In genomic region chr9:29462970-29463593, GRCm38 (mm10) we compare ENCODE assay signal across 21 mouse cellular contexts.
DNase-seq lines count a peak whose midpoint lies in the region; ATAC-seq and TF ChIP-seq lines count a peak whose summit lies in the region.
"Had no signal": no experiment of that assay in that cellular context is flagged by ENCODE, and none has a peak within 500 bp of the region (broad histone marks: within the 10 kb centered on the region; RNA-seq: fewer than 3 reads in every experiment).

No protein-coding gene starts in this region.

- H3K4me3 ChIP-seq in lung, embryonic 14.5 days (ENCODE audit: low read depth, low read length): no peak overlapping the region
- H3K4me3 ChIP-seq in lung, adult 2 months (replicated peaks; ENCODE audit: extremely low read depth, low read depth, low read length): no peak overlapping the region
- no peak overlapping the region for H3K4me3 ChIP-seq in hindbrain, postnatal 0 days (ENCODE audit: low read length)
- H3K4me3 ChIP-seq in left cerebral cortex, adult 2 months: no peak overlapping the region
- H3K4me3 ChIP-seq: embryonic facial prominence, embryonic 13.5 days; layer of hippocampus, adult 2 months; liver, embryonic 13.5 days; neural tube, embryonic 12.5 days had no signal

- no peak for TF ChIP-seq POLR2A in lung, adult 2 months (IDR thresholded peaks at IDR 0.05; ENCODE audit: borderline replicate concordance, extremely low read depth, low read depth, low read length)

- no peak overlapping the region for H3K4me2 ChIP-seq in lung, embryonic 14.5 days
- H3K4me2 ChIP-seq in hindbrain, postnatal 0 days (ENCODE audit: low read depth, low read length): no peak overlapping the region
- H3K4me2 ChIP-seq: embryonic facial prominence, embryonic 13.5 days; liver, embryonic 13.5 days; midbrain, embryonic 11.5 days; neural tube, embryonic 12.5 days had no signal

- DNase-seq in cerebellum, postnatal 14 days: peak; percentile 55 to 57
- DNase-seq in cerebellum, postnatal 36 days: no peak
- DNase-seq in lung, embryonic 14.5 days: peak; percentile 3
- DNase-seq in lung, adult 2 months: no peak
- peak; percentile 5 for DNase-seq in lung, postnatal 25 days (ENCODE audit: low spot score)
- no peak for DNase-seq in kidney, adult 8-10 months
- no peak for DNase-seq in hindbrain, postnatal 0 days (ENCODE audit: low spot score)
- no peak for DNase-seq in left cerebral cortex, adult 2 months (ENCODE audit: extremely low spot score in 1 of 2, low spot score in 2 of 2)
- DNase-seq: adrenal gland, postnatal 25 days; cerebellum, adult 8-10 months; kidney, adult 18-20 months; kidney, postnatal 14 days; liver, embryonic 13.5 days; thymus, postnatal 4 days had no signal

- intact Hi-C loops in left cerebral cortex, adult 2 months (cut with DNase I): no loop called here

- H3K27me3 ChIP-seq in lung, embryonic 14.5 days (ENCODE audit: insufficient read depth, low read length): no peaks in the 10 kb centered on the region
- no peaks in the 10 kb centered on the region for H3K27me3 ChIP-seq in hindbrain, postnatal 0 days (ENCODE audit: insufficient read depth, low read length)
- H3K27me3 ChIP-seq: embryonic facial prominence, embryonic 13.5 days; liver, embryonic 13.5 days; neural tube, embryonic 12.5 days had no signal

- 68% methylated on average over 10 of the region's 10 CpGs for WGBS in lung, embryonic 14.5 days
- 63% methylated on average over 10 of the region's 10 CpGs for WGBS in lung, adult 2 months
- 83% methylated on average over 10 of the region's 10 CpGs for WGBS in hindbrain, postnatal 0 days

- H3K36me3 ChIP-seq in lung, embryonic 14.5 days (ENCODE audit: insufficient read depth): no peaks in the 10 kb centered on the region
- no peaks in the 10 kb centered on the region for H3K36me3 ChIP-seq in hindbrain, postnatal 0 days (ENCODE audit: insufficient read depth, low read length)
- H3K36me3 ChIP-seq: embryonic facial prominence, embryonic 13.5 days; G1E; liver, embryonic 13.5 days; neural tube, embryonic 12.5 days had no signal

- no peak for TF ChIP-seq CTCF in lung, embryonic 14.5 days (IDR thresholded peaks at IDR 0.05; ENCODE audit: low read depth)
- TF ChIP-seq CTCF in lung, adult 2 months (IDR thresholded peaks at IDR 0.05; ENCODE audit: insufficient read depth, low read length): no peak
- no peak for TF ChIP-seq CTCF in hindbrain, postnatal 0 days (IDR thresholded peaks at IDR 0.05; ENCODE audit: low read depth)
- TF ChIP-seq CTCF in left cerebral cortex, adult 2 months (IDR thresholded peaks at IDR 0.05): no peak

- no peak for ATAC-seq in lung, embryonic 14.5 days (ENCODE audit: insufficient read depth)
- ATAC-seq in hindbrain, postnatal 0 days: no peak
- ATAC-seq: hindbrain, embryonic 16.5 days had no signal

- no peak overlapping the region for H3K9ac ChIP-seq in lung, embryonic 14.5 days
- no peak overlapping the region for H3K9ac ChIP-seq in hindbrain, postnatal 0 days (replicated peaks; ENCODE audit: low read length)
- H3K9ac ChIP-seq: embryonic facial prominence, embryonic 13.5 days; liver, embryonic 13.5 days; neural tube, embryonic 12.5 days had no signal

- no peak overlapping the region for H3K27ac ChIP-seq in lung, embryonic 14.5 days (ENCODE audit: low read depth)
- no peak overlapping the region for H3K27ac ChIP-seq in hindbrain, postnatal 0 days
- H3K27ac ChIP-seq in left cerebral cortex, adult 2 months: no peak overlapping the region
- H3K27ac ChIP-seq: embryonic facial prominence, embryonic 13.5 days; layer of hippocampus, adult 2 months; liver, embryonic 13.5 days; macrophage; neural tube, embryonic 12.5 days had no signal

- H3K4me1 ChIP-seq in lung, embryonic 14.5 days (ENCODE audit: insufficient read depth): no peaks in the 10 kb centered on the region
- H3K4me1 ChIP-seq in lung, adult 2 months (ENCODE audit: control insufficient read depth, insufficient read depth, low read length): no peaks in the 10 kb centered on the region
- no peaks in the 10 kb centered on the region; the same call in 1 of the 2 replicates for H3K4me1 ChIP-seq in hindbrain, postnatal 0 days (ENCODE audit: insufficient read depth, low read length)
- H3K4me1 ChIP-seq: liver, embryonic 13.5 days; neural tube, embryonic 12.5 days had no signal

- no peaks in the 10 kb centered on the region for H3K9me3 ChIP-seq in lung, embryonic 14.5 days (ENCODE audit: low read depth, low read length)
- no peaks in the 10 kb centered on the region for H3K9me3 ChIP-seq in hindbrain, postnatal 0 days (ENCODE audit: low read length)
- H3K9me3 ChIP-seq: embryonic facial prominence, embryonic 13.5 days; liver, embryonic 13.5 days; neural tube, embryonic 12.5 days had no signal

Comparison
In these comparisons a context has a peak if more than half of its experiments do, and no peak if none do; other contexts are left out.
1. DNase-seq: peak in cerebellum, postnatal 14 days (2 of 2), lung, embryonic 14.5 days (single experiment) and lung, postnatal 25 days (single experiment); none in cerebellum, postnatal 36 days (0 of 2), lung, adult 2 months (single experiment), kidney, adult 8-10 months (0 of 2), hindbrain, postnatal 0 days (single experiment) and left cerebral cortex, adult 2 months (0 of 2).